Mouse (Mus musculus) CH12.LX (cell line): ENCODE measurements at regions not wholly inside any gene's neighbourhood (a gene's known extent, or its start where the extent isn't known, plus 50 kb on each side); places are given as distances from the start of the nearest gene placed in this dataset.

Source experiments
- CTCF ChIP-seq, 2 experiments: IDR thresholded peaks in 1 of 2; conservative IDR thresholded peaks in 1 of 2; 2 replicates each; pipeline ENCODE4 v1.5.1; 2011 to 2012; ENCODE audit warnings: low read depth in 2 of 2, low read length in 2 of 2, improper control_type of control experiment in 1 of 2, inconsistent platforms in 1 of 2, mild to moderate bottlenecking in 1 of 2, moderate library complexity in 1 of 2
- HCFC1 ChIP-seq: IDR thresholded peaks from 2 replicates; pipeline ENCODE4 v1.6.1; 2012; ENCODE audit warnings: low read depth, mild to moderate bottlenecking, inconsistent platforms, low read length, improper control_type of control experiment
- PAX5 ChIP-seq: IDR thresholded peaks from 2 replicates; pipeline ENCODE4 v1.6.1; 2012; ENCODE audit warnings: low read length, inconsistent platforms, mixed read lengths

DNA sequence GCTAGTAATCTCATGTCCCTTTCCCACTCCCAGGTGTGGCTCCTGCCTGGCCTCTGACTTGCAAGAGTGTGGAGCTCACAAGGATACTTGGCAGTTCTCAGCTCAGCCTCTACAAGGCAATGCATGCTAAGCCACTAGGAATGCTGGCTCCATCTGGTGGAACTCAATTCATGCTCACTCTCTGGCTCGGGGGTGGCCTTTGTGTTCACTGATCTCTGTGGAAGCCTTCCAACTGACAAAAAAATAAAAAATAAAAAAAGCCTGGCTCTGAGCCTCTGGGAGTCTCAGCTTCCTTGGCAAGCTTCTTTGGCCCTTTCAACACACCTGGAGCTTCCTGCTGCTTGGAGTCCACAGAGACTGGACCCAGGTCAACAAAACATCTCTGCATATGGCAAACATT lies 571.8 kb upstream of the Gm19410 start:
- TF ChIP-seq HCFC1: no peak
- no peak for TF ChIP-seq CTCF (conservative IDR thresholded peaks at IDR 0.05 in 1 of 2, IDR thresholded peaks at IDR 0.05 in 1 of 2; ENCODE audit: low read depth in 2 of 2, low read length in 2 of 2)
- no peak for TF ChIP-seq PAX5
